Mouse (Mus musculus) testis, adult 2 months (tissue): ENCODE measurements around the gene Trim17. TPM values are rescaled to one million over a fixed set of nuclear protein-coding genes. Genes with fewer than 3 reads are reported as not detected.

ENCODE experiments used
- H3K27ac ChIP-seq: fragments of 200-500 bp; 2 replicates; pipeline ENCODE4 v1.5.1; 2012; ENCODE audit warnings: low read depth, low read length; ENCODE audit not compliant: control insufficient read depth, insufficient read depth
- H3K27me3 ChIP-seq: fragments of 200-500 bp; 2 replicates; pipeline ENCODE4 v1.6.1; 2012; ENCODE audit warnings: mild to moderate bottlenecking, low read length, moderate library complexity; ENCODE audit not compliant: control insufficient read depth, insufficient read depth
- H3K36me3 ChIP-seq: fragments of 200-500 bp; 2 replicates; pipeline ENCODE4 v1.6.1; 2012; ENCODE audit warnings: mild to moderate bottlenecking, low read length; ENCODE audit not compliant: control insufficient read depth, insufficient read depth
- H3K4me1 ChIP-seq: fragments of 200-500 bp; 2 replicates; pipeline ENCODE4 v1.6.1; 2012; ENCODE audit warnings: low read length; ENCODE audit not compliant: control insufficient read depth, insufficient read depth
- H3K4me3 ChIP-seq: fragments of 200-500 bp; 2 replicates; pipeline ENCODE4 v1.5.1; 2012; ENCODE audit warnings: low read depth, mild to moderate bottlenecking, low read length, moderate library complexity, mixed read lengths; ENCODE audit not compliant: control insufficient read depth
- CTCF ChIP-seq: fragments of 200-500 bp; IDR thresholded peaks from 2 replicates; pipeline ENCODE4 v1.5.1; 2012; ENCODE audit warnings: low read depth, mild to moderate bottlenecking, inconsistent platforms, low read length, moderate library complexity; ENCODE audit not compliant: control insufficient read depth, insufficient read depth, insufficient replicate concordance
- POLR2A ChIP-seq: fragments of 200-500 bp; IDR thresholded peaks from 2 replicates; pipeline ENCODE4 v1.6.1; 2012; ENCODE audit warnings: low read depth, mild to moderate bottlenecking, inconsistent platforms, low read length, moderate library complexity; ENCODE audit not compliant: control insufficient read depth
- polyA plus RNA-seq: library from polyadenylated mRNA; depleted of rRNA; stranded (reverse); fragments of >200 nt; gene quantifications from 2 replicates; pipeline ENCODE4 v1.2.3, GENCODE M21; 2012

Gene Trim17
- polyA plus RNA-seq, 1 experiment: 166 TPM

GRCm38 (mm10) chr11:58983691-58984341 is 29.3 kb downstream of the Trim17 start:
- no peak for TF ChIP-seq POLR2A

GRCm38 (mm10) chr11:58984657-58985056 is 30.2 kb downstream of the Trim17 start:
- Histone ChIP-seq H3K4me1 (peaks cover 7% of the 10 kb centered on the region), H3K27me3 (no peaks in the 10 kb centered on the region), H3K36me3 (peaks cover 9% of the 10 kb centered on the region), H3K27ac (no peak overlapping the region), H3K4me3 (no peak overlapping the region)
- TF ChIP-seq POLR2A: no peak
- TF ChIP-seq CTCF: no peak

More at GRCm38 (mm10) chr11:58983691-58984341, 29.3 kb downstream of the Trim17 start:
- H3K4me1 ChIP-seq: peaks cover 11% of the 10 kb centered on the region
- no peak overlapping the region for H3K27ac ChIP-seq
- no peaks in the 10 kb centered on the region for H3K27me3 ChIP-seq
- peaks cover 9% of the 10 kb centered on the region for H3K36me3 ChIP-seq
- no peak overlapping the region for H3K4me3 ChIP-seq

GRCm38 (mm10) chr11:58985299-58985917 is 30.9 kb downstream of the Trim17 start:
- Histone ChIP-seq H3K36me3 (peaks cover 9% of the 10 kb centered on the region), H3K27ac (no peak overlapping the region), H3K4me1 (peaks cover 4% of the 10 kb centered on the region), H3K4me3 (no peak overlapping the region), H3K27me3 (no peaks in the 10 kb centered on the region)
- TF ChIP-seq POLR2A: no peak

GRCm38 (mm10) chr11:58989166-58989565 is 34.7 kb downstream of the Trim17 start:
- Histone ChIP-seq H3K27me3 (no peaks in the 10 kb centered on the region), H3K4me3 (no peak overlapping the region), H3K4me1 (peaks cover 4% of the 10 kb centered on the region), H3K36me3 (peaks cover 6% of the 10 kb centered on the region), H3K27ac (no peak overlapping the region)
- TF ChIP-seq POLR2A (no peak), CTCF (no peak)

GRCm38 (mm10) chr11:58990141-58990540 is 35.7 kb downstream of the Trim17 start:
- Histone ChIP-seq H3K36me3 (peaks cover 4% of the 10 kb centered on the region), H3K27ac (no peak overlapping the region), H3K4me1 (peaks cover 8% of the 10 kb centered on the region), H3K27me3 (no peaks in the 10 kb centered on the region), H3K4me3 (no peak overlapping the region)
- no peak for TF ChIP-seq CTCF
- no peak for TF ChIP-seq POLR2A

GRCm38 (mm10) chr11:58990794-58991193 is 36.3 kb downstream of the Trim17 start:
- TF ChIP-seq POLR2A (no peak), CTCF (no peak)

GRCm38 (mm10) chr11:58991911-58992310 is 37.4 kb downstream of the Trim17 start:
- no peak for TF ChIP-seq POLR2A
- no peak for TF ChIP-seq CTCF
- H3K4me3 ChIP-seq: no peak overlapping the region
- peaks cover 8% of the 10 kb centered on the region for H3K4me1 ChIP-seq
- no peak overlapping the region for H3K27ac ChIP-seq
- H3K27me3 ChIP-seq: no peaks in the 10 kb centered on the region
- no peaks in the 10 kb centered on the region; the same call in 1 of the 2 replicates for H3K36me3 ChIP-seq

More at GRCm38 (mm10) chr11:58990794-58991193, 36.3 kb downstream of the Trim17 start:
- peaks cover 1% of the 10 kb centered on the region; the same call in 1 of the 2 replicates for H3K36me3 ChIP-seq
- H3K27ac ChIP-seq: no peak overlapping the region
- peaks cover 8% of the 10 kb centered on the region for H3K4me1 ChIP-seq
- no peak overlapping the region for H3K4me3 ChIP-seq
- no peaks in the 10 kb centered on the region for H3K27me3 ChIP-seq

- H3K27ac ChIP-seq: no peak overlapping the region
- peaks cover 8% of the 10 kb centered on the region for H3K4me1 ChIP-seq
- TF ChIP-seq POLR2A (no peak), CTCF (no peak)
- no peaks in the 10 kb centered on the region for H3K27me3 ChIP-seq
- H3K36me3 ChIP-seq: no peaks in the 10 kb centered on the region
- H3K4me3 ChIP-seq: no peak overlapping the region
Measured at GRCm38 (mm10) chr11:58993091-58993670, 38.7 kb downstream of the Trim17 start.
